Mouse (Mus musculus) G1E (cell line): ENCODE data around the gene Macrod2.

Source experiments
- CTCF ChIP-seq: IDR thresholded peaks from 2 replicates; pipeline ENCODE4 v1.5.1; 2012; ENCODE audit warnings: low read depth, low read length, inconsistent platforms, mixed read lengths
- GATA1 ChIP-seq: IDR thresholded peaks from 2 replicates; pipeline ENCODE4 v1.6.1; 2012; ENCODE audit warnings: borderline replicate concordance, low read length, inconsistent platforms, mixed read lengths

- TF ChIP-seq CTCF = no peak
- no peak for TF ChIP-seq GATA1
These were observed 876.4 kb downstream of the Macrod2 start for GRCm38 (mm10) chr2:141271541-141271940.
